Mouse (Mus musculus) brain, embryonic 14.5 days (tissue): ENCODE measurements around the gene Ssu72. TPM values are rescaled to one million over a fixed set of nuclear protein-coding genes. Genes with fewer than 3 reads are reported as not detected.

Experiments
- DNase-seq: peaks from one replicate; pipeline ENCODE4 v3.0.0-alpha.2; 2011; ENCODE audit warnings: low read depth
- CTCF ChIP-seq: fragments of 200-500 bp; IDR thresholded peaks from 2 replicates; pipeline ENCODE4 v1.5.1; 2012; ENCODE audit warnings: inconsistent platforms, mild to moderate bottlenecking, moderate library complexity, borderline replicate concordance; ENCODE audit not compliant: insufficient read depth, insufficient read length; ENCODE audit errors: extremely low read depth
- POLR2A ChIP-seq: fragments of 200-500 bp; IDR thresholded peaks from 2 replicates; pipeline ENCODE4 v1.6.1; 2012; ENCODE audit warnings: mild to moderate bottlenecking, inconsistent platforms, borderline replicate concordance; ENCODE audit not compliant: poor library complexity, insufficient read depth, insufficient read length, severe bottlenecking; ENCODE audit errors: extremely low read depth
- polyA plus RNA-seq: library from polyadenylated mRNA; depleted of rRNA; stranded (reverse); fragments of >200 nt; gene quantifications from 2 replicates; pipeline ENCODE4 v1.2.3, GENCODE M21; 2012

The Ssu72 gene
- polyA plus RNA-seq, 1 experiment: 117 TPM

- no peak for DNase-seq
- TF ChIP-seq POLR2A: no peak
- no peak for TF ChIP-seq CTCF
These were observed 57.8 kb downstream of the Ssu72 start for GRCm38 (mm10) chr4:155762357-155762756.

- no peak for DNase-seq
- TF ChIP-seq CTCF (no peak), POLR2A (no peak)
These were observed 64.9 kb downstream of the Ssu72 start for GRCm38 (mm10) chr4:155769496-155769879.

DNA sequence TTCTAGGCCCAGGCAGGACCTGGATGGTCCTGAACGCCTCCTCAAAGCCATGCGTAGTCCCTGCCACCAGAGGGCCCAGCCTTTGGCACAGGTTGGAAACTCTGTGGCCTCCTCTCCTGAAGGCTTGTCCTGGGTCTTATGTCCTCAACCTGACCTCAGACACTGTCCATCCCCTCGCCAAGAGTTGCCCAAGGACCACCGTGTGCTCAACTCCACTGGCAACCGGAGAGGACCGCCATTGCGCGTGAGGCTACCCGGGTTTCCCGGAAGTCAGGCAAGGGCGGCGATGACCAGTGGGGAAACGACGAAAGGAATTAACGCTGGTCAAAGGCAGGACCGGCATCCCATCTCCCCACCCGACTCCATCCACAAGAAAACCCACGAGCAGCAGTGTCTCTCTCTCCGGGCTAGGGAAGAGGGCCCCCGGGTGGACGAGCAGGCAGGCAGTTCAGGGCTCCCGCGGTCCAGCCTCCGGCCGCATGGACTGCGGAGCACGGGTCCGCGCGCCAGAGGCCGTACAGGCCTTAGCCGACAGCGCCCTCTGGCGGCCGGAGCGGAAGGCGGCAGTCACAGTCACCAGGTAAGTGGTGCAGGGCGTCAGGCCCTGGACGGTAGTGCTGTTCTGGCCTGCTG, 65.4 kb downstream of the Ssu72 start:
- TF ChIP-seq CTCF (peak; percentile 99), POLR2A (peak; percentile 82)
- DNase-seq: peak; percentile 88

- no peak for DNase-seq
- TF ChIP-seq POLR2A (no peak), CTCF (no peak)
These were observed 66.0 kb downstream of the Ssu72 start for GRCm38 (mm10) chr4:155770626-155771025.

DNA sequence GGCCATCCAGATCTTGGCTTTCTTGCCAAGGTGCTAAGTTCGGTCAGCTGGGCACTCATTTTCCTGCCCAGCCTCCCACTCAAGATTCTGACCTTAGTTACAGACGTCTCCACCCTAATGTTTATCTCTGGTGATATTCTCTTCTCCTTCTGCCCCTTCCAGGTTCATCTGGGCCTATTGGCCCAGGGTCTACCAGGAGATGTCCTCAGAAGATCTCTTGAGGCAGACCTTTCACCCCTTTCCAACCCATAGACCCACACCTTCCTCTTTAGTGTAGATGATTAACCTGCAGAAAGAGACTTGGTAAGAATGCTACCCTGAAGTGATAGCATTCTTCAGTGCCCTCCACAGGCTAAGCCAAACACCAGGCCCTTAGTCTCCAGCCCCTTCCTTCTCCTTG, 67.1 kb downstream of the Ssu72 start:
- TF ChIP-seq POLR2A: no peak
- no peak for DNase-seq

- no peak for TF ChIP-seq CTCF
- TF ChIP-seq POLR2A: no peak
- DNase-seq: no peak
These were observed 68.2 kb downstream of the Ssu72 start for GRCm38 (mm10) chr4:155772786-155773185.

GRCm38 (mm10) chr4:155773335-155774078, 68.9 kb downstream of the Ssu72 start:
- TF ChIP-seq CTCF: no peak
- no peak for TF ChIP-seq POLR2A
- no peak for DNase-seq

DNA sequence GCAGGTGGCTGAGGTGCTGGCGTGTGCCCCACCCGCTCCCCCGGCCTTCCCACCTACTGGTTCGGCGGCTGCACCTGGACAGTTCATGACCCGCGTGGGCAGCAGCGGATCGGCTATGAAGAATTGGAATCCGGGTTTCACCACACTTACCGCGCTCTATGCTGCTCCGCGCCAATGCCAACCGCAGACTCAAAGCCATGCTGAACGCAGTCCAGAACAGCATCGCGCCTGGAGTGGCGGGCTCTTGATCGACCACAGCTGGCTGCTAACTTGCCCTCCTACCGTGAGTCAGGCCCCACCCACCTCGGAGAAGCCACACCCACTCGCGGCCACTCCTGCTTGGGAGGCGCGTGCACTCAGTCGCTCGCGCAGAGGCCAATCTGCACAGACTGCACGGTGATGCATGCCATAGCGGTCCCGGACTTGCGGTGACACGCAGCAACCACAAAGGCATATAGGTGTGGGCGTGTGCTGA, 69.7 kb downstream of the Ssu72 start, which contains the start of gene Vwa1:
Vwa1 (minus strand) TSS at position 419 of the 475 bp plus-strand sequence.
- TF ChIP-seq POLR2A: peak; percentile 37; the same call in 1 of the 2 replicates
- no peak for TF ChIP-seq CTCF
- peak; percentile 92 for DNase-seq

- DNase-seq: peak; percentile 23
- TF ChIP-seq POLR2A (no peak), CTCF (no peak)
These were observed 70.6 kb downstream of the Ssu72 start for GRCm38 (mm10) chr4:155774971-155775740.

DNA sequence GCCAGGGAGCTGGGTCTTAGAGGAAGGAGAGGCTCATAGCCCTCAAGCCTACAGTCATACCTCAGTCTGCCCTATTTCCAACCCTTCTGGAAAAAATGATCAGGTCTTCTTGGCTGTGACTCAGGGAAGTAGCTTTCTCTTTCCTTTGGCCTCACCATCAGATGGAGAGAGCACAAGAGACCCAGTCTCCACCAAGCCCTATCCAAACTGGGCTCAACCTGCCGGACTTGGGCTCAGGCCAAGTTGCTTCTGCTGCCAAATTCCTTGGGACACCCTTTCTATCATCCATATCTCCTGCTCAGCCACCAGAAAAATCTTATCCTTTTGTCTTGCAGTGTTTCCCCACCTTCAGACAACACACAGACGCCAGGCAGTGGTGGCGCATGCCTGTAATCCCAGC, 71.3 kb downstream of the Ssu72 start:
- no peak for DNase-seq
- TF ChIP-seq POLR2A (no peak), CTCF (no peak)

GRCm38 (mm10) chr4:155776704-155777335, 72.2 kb downstream of the Ssu72 start:
- no peak for DNase-seq

More at GRCm38 (mm10) chr4:155776704-155777335, 72.2 kb downstream of the Ssu72 start:
- TF ChIP-seq CTCF: no peak
- TF ChIP-seq POLR2A: no peak
